Mouse (Mus musculus): ENCODE measurements at regions not wholly inside any gene's neighbourhood (a gene's known extent, or its start where the extent isn't known, plus 50 kb on each side); places are given as distances from the start of the nearest gene placed in this dataset.
A peak's percentile ranks its signal among the peaks of the same experiment; 100 is the strongest.
"Not testable (repeated sequence)": the region's sequence is repeated elsewhere in the genome, so short reads cannot be mapped to it uniquely, and the experiment has no call there.

DNA sequence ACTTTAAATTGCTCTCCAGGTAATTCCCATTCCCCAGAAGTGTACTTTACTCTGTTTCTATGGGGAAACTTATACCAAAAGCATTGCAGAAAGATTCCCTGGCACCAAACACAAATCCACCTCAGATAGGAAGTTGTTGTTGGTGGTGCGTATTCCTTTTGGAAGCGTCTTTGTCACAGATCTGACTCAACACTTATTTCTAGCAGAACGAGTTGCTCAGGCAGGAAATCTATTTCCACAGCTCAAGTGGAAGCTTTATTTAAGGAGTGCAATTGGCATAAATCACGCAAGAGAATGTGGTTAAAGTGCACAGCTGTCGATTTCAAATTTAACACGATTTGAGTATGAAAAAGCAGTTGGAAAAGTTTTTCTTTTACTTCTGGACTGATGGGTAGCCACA is 436.9 kb upstream of the Ghitm start:
- DNase-seq, result no peak

DNA sequence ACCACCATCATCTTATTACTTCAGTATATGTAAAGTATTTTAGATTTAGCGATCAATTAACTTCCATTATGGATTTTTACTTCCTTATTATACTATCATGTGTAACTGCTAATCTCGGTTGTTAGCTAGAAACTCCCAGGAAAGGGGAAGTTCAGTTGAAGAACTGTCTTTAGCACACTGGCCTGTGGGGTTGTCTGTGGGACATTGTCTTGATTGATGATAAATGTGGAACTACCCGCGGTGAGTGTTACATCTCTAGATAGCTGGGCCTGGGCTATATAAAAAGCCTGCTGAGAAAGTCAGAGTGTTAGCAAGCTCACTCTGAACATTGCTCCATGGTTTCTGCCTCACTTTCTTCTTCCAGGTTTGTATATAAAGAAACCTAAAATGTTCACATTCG is 423.2 kb upstream of the Ghitm start:
- no peak for DNase-seq

DNA sequence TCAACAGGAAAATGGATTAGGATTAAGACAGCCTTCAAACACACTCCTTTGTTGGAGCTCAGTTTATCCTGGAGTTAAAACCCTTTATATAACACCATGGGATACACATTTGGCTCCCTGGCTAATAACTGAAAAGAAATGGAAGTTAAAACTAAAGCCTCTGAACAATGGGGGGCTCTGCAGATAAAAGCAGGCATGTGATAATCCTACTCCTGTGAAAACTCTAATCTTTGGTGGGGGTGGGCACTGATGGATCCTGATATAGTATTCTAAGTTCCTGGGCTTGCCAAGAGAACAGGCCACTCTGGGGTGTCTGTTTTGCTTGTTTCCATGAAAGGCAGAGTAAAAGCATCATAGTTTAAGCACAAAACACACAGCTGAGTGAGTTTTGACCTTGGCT is 388.5 kb upstream of the Ghitm start:
- DNase-seq, result no peak

DNA sequence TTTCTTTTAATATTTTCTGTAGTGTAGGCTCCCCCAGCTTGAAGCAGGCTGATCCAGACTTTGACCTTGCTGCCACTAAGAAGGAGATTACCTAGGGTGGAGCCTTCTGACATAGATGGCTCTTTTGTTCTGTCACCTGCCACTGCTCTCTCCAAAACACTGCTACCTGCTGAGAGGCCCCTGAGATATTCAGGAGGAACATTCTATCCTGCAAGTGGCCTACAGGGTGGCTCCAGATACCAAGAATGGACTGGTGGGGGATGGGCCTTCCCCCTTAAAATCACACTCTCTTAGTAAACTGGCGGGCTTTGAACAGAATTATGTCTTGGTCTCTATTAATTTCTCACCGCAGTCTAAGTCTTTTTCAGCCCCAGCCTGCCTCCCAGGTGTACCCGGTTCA is 385.6 kb upstream of the Ghitm start:
- DNase-seq, result not testable (repeated sequence)

DNA sequence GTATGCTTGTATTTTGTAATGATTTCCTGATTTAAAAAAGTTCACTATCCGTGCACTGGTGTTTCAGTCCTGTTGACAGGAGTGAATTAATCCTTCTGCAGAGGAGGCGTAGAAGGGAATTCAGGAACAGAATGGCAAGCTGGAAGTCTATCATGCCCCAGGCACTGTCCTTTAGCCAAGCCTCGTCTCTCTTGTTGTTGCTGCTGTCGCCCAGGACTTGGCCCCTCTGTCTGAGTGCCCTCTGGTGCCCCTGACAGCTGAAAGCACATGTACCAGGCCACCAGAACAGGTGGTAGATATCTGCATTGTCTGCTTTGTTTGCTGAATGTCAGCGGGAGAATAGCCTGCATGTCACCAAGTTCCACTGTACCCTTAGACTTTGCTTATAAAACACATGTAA is 370.2 kb upstream of the Ghitm start:
- no peak for DNase-seq

DNA sequence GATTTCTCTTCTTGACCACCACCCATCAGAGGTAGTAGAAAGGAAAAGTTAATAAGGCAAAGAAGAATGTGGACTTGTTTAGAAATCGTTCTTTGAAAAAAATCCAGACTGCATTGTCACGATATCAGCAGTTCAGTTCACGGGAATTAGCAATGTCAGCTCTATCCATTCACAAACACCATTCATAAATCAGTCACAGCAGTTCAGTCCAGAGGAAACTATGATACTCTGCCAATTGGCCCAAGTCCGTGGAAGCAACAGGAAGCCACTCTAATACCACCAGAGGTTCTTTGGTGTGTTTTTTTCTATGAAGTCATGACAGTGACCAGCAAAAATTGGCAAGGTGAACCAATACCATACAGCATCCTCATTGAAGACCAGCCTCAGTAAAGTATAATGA is 355.6 kb upstream of the Ghitm start:
- DNase-seq, result no peak

DNA sequence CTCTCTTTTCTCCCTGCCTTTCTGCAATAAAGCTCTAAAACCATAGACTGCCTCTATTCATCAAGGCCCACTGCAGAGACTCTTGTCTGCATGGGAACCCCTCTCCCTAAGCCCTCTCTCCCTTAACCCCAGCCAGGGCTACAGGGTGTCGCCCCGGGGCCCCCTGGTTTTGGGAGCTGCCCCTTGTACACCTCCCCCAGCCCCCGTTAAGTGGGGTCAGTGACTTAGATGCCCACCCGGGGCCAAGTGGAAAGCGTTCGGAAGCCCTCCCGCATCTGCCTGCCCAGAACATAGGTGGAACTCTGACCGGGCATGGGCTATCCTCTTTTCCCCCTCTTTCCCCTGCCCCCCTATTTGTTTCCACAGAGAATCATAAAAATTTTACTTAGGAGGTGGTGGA is 350.2 kb upstream of the Ghitm start:
- DNase-seq, result no peak

DNA sequence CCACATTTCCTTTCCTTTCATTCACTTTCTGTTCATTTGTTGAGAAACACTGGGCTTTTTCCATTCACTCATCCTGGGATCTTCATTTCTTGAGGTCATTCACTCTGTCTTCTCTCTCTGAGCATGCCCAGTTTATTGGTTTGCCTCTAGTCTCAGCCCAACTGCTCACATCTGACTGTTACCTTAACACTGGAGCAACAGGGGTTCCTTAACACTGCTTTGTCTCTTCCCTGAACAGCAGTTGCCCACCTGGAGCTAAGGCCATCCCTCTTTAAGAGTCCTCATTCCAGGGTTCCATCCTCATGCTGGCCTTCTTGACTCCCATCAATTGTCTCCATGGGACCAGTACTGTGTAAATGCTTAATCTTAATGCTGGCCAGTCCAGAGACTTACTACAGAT is 342.5 kb upstream of the Ghitm start:
- no peak for DNase-seq

DNA sequence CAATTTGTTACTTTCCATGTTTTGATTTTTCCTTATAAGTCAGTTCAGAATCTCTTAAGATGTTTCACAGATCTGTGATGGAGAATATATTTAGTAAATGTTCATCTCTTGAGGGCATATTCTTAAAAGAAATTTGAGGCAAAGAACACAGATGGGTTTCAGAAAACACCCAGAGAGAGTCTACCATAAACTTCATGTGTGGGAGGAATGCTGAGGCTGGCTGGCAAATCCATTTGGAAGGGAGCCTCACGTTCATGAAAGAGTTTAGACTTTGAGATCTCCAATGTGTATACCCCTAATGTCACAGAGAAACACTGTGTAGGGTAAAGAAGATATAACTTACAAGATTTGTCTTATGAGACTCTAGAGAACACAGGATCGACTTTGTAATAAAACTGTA is 333.6 kb upstream of the Ghitm start:
- DNase-seq, result no peak

DNA sequence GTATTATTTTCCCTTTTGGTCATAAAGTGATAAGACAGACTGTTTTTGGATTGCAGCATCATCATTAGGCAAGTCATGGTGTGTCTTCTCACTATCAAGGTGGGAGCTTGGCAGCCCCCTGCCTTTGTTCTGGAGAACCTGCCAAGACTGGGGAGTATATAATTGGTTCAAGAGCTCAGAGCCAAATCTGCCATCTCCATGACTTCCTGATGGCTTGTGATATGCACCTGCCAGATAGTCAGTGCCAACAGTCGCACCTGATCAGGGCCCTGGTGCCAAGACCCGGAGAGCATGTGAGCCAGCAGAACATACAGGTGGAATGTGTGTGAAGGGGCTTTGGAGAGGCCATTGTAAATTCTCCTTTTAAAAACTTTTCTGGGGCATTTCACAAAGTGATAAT is 305.8 kb upstream of the Ghitm start:
- no peak for DNase-seq

DNA sequence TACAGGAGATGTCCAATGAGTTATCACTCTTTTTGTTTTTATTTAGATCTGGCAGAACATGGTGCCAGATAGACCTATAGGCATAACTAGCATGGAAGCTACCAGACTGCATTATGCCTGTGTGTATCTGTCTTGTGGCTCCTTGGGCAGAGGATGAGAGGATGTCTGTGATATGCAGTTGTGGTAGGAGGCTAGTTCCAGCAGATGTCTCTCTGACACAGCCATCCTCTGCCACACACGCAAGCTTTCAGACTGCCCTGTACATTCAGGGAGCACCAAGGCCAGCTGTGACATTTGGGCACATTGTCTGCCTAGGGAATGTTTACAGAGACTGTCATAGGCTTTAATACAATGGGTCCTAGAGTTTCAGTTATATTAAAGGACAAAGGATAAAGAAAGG is 295.6 kb upstream of the Ghitm start:
- DNase-seq, result no peak

DNA sequence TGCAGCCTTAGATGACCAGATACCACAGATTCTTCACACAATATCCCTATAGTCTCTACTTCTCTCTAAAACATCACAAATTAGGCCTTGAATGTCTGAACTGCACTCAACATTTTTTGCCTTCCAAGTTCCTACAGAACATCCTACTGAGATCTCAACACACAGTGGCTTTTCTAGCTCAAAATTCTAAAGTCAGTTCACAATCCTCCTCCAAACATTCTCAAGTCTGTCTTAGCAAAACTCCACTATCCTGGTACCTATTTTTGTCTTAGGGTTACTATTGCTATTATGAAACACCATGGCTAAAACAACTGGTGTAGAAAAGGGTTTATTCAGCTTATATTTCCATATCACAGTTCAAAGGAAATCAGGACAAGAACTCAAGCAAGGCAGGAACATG is 290.4 kb upstream of the Ghitm start:
- no peak for DNase-seq

DNA sequence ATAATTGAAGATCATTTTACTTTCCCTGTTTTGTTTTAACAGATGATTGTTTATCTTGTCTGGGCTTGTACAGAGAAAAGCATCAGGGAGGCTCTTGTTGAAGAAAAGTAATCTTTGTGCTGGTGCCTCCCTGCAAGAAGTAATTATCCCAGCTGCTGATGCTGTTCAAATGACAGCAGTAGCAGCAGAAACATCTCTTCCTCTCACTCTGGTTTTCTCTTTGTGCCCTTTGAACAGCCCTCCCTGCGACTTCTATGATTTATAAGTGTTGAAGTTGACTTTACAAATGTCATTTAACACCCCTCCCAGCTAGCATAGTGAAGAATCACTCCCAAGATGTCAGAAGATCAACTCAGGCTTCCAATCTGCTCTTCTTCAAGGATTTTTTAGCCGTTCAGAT is 286.5 kb upstream of the Ghitm start:
- DNase-seq, result no peak

DNA sequence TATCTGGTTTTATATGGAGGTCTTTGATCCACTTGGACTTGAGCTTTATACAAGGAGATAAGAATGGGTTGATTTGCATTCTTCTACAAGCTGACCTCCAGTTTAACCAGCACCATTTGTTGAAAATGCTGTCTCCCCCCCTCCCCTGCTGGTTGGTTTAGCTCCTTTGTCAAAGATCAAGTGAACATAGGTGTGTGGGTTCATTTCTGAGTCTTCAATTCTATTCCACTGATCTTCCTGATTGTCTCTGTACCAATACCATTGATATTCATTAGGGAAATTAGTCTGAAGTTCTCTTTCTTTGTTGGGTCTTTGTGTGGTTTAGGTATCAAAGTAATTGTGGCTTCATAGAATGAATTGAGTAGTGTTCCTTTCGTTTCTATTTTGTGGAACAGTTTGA is 277.5 kb upstream of the Ghitm start:
- DNase-seq, result not testable (repeated sequence)

DNA sequence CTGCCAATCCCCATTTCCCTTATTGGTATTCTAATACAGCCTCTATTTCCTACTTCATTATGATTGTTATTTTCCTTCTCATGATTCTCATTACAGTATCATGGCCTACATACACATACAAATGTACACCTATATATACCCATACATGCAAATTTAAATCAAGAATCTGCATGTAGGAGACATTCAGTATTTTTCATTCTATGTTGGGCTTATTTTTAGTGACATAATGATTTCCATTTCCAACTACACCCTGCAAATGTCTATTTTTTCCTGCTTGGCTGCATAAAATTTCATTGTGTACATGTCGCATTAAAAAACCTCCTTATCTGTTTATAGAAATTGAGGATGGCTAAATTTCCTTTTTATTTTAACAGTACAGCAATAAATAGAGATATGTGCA is 236.9 kb upstream of the Ghitm start:
- DNase-seq, result no peak

DNA sequence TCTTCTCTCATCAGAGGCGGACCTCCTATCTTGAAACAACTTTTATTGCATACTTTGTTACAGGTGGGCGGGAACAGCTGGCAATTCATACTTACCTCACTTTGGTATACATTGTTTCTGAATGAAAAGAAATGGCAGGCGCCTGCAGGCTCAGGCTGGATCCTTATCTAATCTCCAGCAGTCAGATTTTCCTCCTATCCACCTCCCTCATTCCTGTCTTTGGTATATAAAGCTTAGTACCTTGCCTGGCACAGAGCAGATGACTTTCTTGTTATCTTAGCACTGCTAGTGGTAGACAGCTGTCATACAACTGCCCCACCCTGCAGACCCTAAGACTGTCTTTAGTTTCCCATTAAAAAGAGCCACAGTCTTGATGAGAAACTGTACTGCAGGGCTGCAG is 226.8 kb upstream of the Ghitm start:
- no peak for DNase-seq

DNA sequence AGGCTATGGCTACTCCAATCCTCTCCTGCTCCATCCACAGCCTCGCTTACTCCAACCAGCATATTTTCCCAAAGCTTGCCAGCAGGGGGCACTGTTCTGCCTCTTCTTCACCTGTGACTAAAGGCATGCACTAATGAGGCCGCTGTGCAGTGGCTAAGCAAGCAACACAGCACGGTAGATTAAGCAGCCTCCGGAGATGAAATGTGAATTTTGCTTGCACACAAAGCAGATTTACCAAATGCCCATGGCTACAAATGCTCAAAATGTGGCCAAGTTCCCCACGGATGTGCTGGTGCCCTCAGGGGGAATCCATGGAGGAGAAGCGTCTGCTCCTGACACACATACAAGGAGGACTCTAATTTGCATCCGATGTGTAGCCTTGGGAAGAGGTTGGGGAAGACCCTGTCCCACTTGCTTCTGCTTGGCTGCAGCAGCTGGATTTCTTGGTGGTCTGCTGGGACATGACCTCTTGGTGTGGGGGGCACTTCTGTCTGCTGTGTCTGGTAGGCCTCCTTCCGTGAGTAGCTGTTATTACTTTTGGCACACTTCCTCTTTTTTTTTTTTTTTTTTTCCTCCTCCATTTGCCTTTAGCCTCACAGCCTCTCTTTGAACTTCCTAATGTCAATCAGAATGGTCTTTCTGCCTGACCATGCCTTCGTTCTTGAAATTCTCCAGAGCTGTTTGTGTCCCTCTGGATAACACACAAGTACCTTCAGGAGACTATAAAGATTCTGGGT is 221.1 kb upstream of the Ghitm start:
- peak; percentile 76 to 79 for DNase-seq

DNA sequence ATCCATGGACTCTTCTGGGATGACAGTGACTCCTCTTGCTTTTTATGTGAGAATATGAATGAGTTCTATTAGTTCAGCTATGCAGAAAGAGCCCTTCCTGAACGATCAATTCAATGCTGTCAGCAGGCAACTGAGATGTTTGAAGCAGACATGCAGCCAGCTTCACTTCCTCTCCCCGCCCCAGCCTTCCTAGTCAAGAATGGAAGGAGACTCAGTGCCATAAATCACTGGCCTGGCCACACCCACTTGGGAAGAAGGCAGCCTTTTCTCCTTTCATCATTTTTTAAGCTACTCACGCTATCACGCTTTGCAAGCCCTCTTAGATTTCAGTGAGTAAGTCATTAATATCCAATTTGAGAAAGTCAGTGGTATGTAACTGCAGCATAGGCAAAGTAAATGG is 188.3 kb upstream of the Ghitm start:
- DNase-seq, result no peak

DNA sequence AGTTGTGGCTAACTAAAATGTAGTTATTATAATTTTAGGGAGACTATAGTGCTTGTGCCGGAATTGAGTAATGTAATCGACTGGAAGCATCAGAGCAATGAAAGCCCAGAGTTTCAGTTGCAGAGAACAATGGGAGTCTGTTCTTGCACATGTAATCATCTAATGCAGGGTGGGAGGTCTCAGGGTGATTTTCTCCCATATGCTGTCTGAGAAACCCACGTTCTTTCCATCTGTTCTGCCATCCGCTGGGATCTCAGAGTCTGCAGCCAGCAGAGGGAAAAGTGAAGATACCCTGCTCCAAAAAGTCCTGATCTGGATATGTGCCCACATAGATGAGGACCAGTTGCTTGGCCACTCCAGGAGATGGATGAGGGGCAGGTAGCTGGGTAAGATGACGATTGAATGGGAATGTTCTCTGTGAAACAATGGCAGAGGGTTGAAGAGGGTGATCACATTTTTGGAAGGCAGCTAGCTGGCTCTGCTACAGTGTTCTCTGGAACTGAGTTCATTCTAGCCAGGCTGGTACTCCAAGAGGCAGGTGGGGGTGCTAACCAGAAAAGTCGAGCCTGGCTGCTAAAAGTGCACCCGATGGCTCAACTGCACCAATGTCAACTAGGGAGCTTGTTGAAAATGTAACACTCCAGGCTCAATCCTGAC is 180.3 kb upstream of the Ghitm start:
- DNase-seq, result peak; percentile 49 to 58

DNA sequence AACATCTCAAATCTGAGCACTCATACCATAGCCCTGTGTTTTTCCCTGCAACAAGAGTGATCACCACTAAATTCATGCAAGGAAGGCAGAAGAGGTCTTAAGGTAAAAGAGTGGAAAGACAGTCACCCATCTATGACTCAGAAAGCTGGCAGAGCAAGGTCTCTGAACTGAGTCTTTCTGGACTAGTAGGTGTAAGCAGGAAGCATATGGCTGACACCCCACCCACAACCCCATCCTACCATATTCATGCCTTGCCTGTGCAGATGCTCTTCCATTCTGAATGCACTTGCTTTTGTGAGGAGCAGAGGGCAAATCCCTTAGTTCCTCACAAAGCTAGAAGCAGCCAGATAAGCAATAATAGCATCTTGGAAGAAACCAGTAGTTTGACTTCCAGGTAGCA is 178.8 kb upstream of the Ghitm start:
- DNase-seq, result no peak

DNA sequence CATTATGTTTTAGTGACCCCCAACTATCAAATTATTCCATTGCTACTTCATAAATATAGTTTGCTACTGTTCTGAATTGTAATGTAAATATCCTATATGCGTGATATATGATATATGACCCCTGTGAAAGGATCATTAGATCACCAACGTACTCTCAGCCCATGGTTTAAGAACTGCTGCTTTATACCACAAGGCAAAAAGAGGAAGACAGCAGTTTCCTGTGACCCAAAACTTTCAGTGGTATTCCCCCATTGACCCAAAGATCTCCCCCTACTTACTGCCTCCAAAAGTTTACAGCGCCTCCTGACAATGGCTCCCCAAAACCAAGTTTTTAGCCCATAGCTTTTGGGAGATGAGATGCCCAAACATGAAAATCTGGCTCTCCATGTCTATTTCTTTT is 177.8 kb upstream of the Ghitm start:
- DNase-seq, result no peak

DNA sequence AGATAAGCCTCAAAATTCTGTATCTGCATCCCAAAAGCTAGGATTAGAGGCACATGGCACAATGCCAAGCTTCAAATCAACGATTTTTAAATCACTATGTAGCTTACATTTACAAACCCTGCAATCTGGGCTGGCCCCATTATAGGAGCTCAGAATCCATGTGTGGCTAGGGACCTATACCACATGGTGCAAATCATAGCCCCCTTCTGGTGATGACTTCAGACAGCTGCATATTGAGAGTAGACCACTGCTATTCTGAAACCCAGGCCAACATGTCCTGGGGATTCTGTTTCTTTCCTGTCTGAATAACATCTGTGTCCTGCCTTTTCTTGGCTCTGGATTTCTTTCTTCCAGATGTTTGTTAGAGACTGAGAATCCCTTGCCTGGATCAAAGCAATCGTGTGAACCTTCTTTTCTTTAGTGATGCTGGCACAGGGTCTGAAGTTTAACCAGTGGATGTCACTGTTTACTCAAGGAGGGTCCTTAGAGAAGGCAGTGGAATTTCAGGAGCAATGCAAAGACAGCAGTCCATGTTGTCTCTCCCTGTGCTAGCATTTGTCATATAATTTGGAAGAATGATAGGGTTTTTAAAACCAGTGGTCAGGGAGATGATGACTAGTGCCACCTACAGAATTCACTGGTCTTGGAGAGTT is 171.7 kb upstream of the Ghitm start:
- DNase-seq, result no peak

DNA sequence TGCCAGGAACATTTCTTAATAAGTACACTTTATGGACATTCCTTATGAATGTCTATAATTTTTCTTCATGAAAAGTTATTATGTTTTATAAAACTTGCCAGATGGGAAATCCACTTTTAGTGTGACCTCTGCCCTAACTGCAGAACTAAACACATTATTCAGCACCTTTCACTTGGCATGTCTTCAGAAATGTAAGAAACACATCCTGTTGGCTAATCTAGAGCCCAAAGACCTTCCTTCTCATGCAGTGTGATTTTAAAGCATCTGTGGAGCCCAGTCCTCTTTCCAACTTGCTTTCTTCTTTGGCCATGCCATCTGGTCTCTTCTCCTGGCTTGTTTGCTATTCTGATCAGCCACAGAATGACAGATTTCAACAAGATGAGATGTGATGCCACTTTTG is 163.6 kb upstream of the Ghitm start:
- no peak for DNase-seq

DNA sequence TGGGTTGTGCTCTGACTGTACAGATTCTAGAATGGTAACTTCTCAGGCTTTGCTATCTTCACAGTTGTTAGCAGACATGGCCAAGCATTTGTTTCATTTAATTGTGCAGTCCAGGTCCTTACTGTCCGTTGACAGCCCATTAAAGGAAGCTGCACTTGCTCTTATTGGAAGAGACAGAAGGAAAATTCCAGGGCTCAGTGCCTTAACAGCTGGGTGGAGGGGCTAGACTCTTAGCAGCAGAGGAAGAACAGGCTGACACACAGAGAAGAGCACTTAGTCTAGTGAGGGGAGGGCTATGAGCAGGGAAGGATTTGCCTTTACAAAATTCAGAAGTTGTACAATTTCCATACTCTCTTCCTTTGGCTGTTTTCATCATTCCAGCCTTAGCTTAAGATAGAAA is 161.5 kb upstream of the Ghitm start:
- DNase-seq, result no peak

All from layer of hippocampus, postnatal 36 days (tissue).